Mouse (Mus musculus) left cerebral cortex, postnatal 36 days (tissue): ENCODE measurements around the gene Insrr. TPM values are rescaled to one million over a fixed set of nuclear protein-coding genes. Genes with fewer than 3 reads are reported as not detected.

Experiments used
- DNase-seq, 2 experiments: peaks; one replicate each; pipeline ENCODE4 v3.0.0; 2021 to 2022; ENCODE audit warnings: low spot score in 2 of 2, mixed read lengths in 1 of 2
- intact Hi-C: fragments of 180-260 bp; cut with DNase I; formaldehyde crosslinking; loops from one replicate; pipeline ENCODE4 v1.15.1; 2025
- total RNA-seq, 2 experiments: library from RNA; stranded (reverse); gene quantifications; 2 replicates each; pipeline ENCODE4 v1.2.3; 2021

The Insrr gene
- under 1 TPM; 0.39 to 0.77 TPM for total RNA-seq

- DNase-seq: no peak
- intact Hi-C loops: no loop called here
These were observed at the start of gene Insrr for GRCm38 (mm10) chr3:87796736-87797334. TSS of gene Insrr (plus strand) at chr3:87796951.

- intact Hi-C loops: no loop called here
- DNase-seq: no peak
These were observed 48.3 kb upstream of the Insrr start, which contains the start of gene Lrrc71 for GRCm38 (mm10) chr3:87748431-87748830. TSS of gene Lrrc71 (minus strand) at chr3:87748625.

- intact Hi-C loops: no loop called here
- DNase-seq: peak; percentile 27 to 48
These were observed 47.7 kb upstream of the Insrr start for GRCm38 (mm10) chr3:87749036-87749435.

GRCm38 (mm10) chr3:87749977-87750376, 46.8 kb upstream of the Insrr start:
- DNase-seq: no peak
- intact Hi-C loops: no loop called here

- intact Hi-C loops: no loop called here
These were observed 44.2 kb upstream of the Insrr start for GRCm38 (mm10) chr3:87752567-87752966.

GRCm38 (mm10) chr3:87753829-87754228, 42.9 kb upstream of the Insrr start:
- intact Hi-C loops: no loop called here
- DNase-seq: no peak

More at GRCm38 (mm10) chr3:87752567-87752966, 44.2 kb upstream of the Insrr start:
- no peak for DNase-seq

- peak; percentile 78 to 80 for DNase-seq
- intact Hi-C loops: no loop called here
These were observed 40.8 kb upstream of the Insrr start for GRCm38 (mm10) chr3:87755964-87756363.

- no peak for DNase-seq
- intact Hi-C loops: no loop called here
These were observed 40.3 kb upstream of the Insrr start for GRCm38 (mm10) chr3:87756488-87756887.

- intact Hi-C loops: no loop called here
These were observed 38.1 kb upstream of the Insrr start for GRCm38 (mm10) chr3:87758641-87759040.

GRCm38 (mm10) chr3:87761408-87762375, 35.1 kb upstream of the Insrr start:
- DNase-seq: no peak
- intact Hi-C loops: no loop called here

More at GRCm38 (mm10) chr3:87758641-87759040, 38.1 kb upstream of the Insrr start:
- no peak for DNase-seq

GRCm38 (mm10) chr3:87763202-87763601, 33.5 kb upstream of the Insrr start:
- no peak for DNase-seq
- intact Hi-C loops: no loop called here

- intact Hi-C loops: no loop called here
- peak; percentile 83 to 86 for DNase-seq
These were observed 33.0 kb upstream of the Insrr start for GRCm38 (mm10) chr3:87763683-87764289.

GRCm38 (mm10) chr3:87764506-87764905, 32.2 kb upstream of the Insrr start:
- no peak for DNase-seq
- intact Hi-C loops: no loop called here

GRCm38 (mm10) chr3:87765091-87765490, 31.7 kb upstream of the Insrr start:
- no peak for DNase-seq
- intact Hi-C loops: no loop called here

- DNase-seq: no peak
- intact Hi-C loops: no loop called here
These were observed 31.0 kb upstream of the Insrr start for GRCm38 (mm10) chr3:87765631-87766283.

GRCm38 (mm10) chr3:87766284-87766667, 30.5 kb upstream of the Insrr start:
- DNase-seq: no peak
- intact Hi-C loops: no loop called here

- intact Hi-C loops: no loop called here
- no peak for DNase-seq
These were observed 29.0 kb upstream of the Insrr start for GRCm38 (mm10) chr3:87767764-87768163.

GRCm38 (mm10) chr3:87768431-87768830, 28.3 kb upstream of the Insrr start:
- intact Hi-C loops: no loop called here
- no peak for DNase-seq

- intact Hi-C loops: no loop called here
- DNase-seq: peak in 1 of 2 experiments; percentile 37
These were observed 27.9 kb upstream of the Insrr start for GRCm38 (mm10) chr3:87768844-87769243.

- intact Hi-C loops: no loop called here
- no peak for DNase-seq
These were observed 27.2 kb upstream of the Insrr start for GRCm38 (mm10) chr3:87769506-87769905.
